Mouse (Mus musculus): ENCODE measurements at regions not wholly inside any gene's neighbourhood (a gene's known extent, or its start where the extent isn't known, plus 50 kb on each side); places are given as distances from the start of the nearest gene placed in this dataset.

DNA sequence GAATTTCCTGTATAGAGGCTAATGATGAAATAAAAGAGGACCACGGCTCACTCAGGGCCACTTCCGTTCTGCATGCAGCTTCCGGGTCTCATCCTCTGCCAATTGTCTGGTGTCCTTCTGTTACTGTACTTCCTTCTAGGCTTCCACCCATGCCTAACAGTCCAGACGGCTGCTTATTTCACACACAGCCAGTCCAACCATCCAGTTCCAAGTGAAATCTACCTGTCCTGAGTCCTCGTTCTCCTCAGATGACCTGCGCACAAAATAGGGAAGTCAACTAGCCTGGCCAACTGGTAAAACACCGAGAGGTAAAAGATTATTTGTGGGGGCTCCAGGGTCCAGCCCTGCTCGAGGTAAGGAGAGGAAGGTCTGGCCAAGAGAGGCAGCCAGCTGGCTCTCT is 169.7 kb downstream of the Kcna5 start:
- no peak for TF ChIP-seq USF1 (IDR thresholded peaks at IDR 0.05; ENCODE audit: low read depth, low read length)
- no peak for TF ChIP-seq CTCF (conservative IDR thresholded peaks at IDR 0.05 in 1 of 2, IDR thresholded peaks at IDR 0.05 in 1 of 2; ENCODE audit: low read depth in 2 of 2, low read length in 2 of 2)
- no peak for TF ChIP-seq MAX (IDR thresholded peaks at IDR 0.05; ENCODE audit: low read length)
- TF ChIP-seq MYC (IDR thresholded peaks at IDR 0.05; ENCODE audit: low read depth, low read length), result no peak
- TF ChIP-seq ZNF384 (IDR thresholded peaks at IDR 0.05; ENCODE audit: low read depth, low read length), result no peak
- TF ChIP-seq SIN3A (IDR thresholded peaks at IDR 0.05; ENCODE audit: low read length), result no peak
- TF ChIP-seq IRF4 (IDR thresholded peaks at IDR 0.05; ENCODE audit: low read depth, low read length), result no peak
- no peak for TF ChIP-seq CHD1 (IDR thresholded peaks at IDR 0.05; ENCODE audit: low read depth, low read length)
- no peak for TF ChIP-seq TCF12 (IDR thresholded peaks at IDR 0.05; ENCODE audit: low read depth, low read length)
- TF ChIP-seq JUND (conservative IDR thresholded peaks at IDR 0.05; ENCODE audit: low read depth, low read length), result no peak
- no peak for TF ChIP-seq ZKSCAN1 (IDR thresholded peaks at IDR 0.05; ENCODE audit: borderline replicate concordance, low read depth, low read length)
- no peak for TF ChIP-seq ELF1 (IDR thresholded peaks at IDR 0.05; ENCODE audit: low read depth, low read length)

All from CH12.LX (cell line).